In genomic region chr5:124210281-124211016, GRCm38 (mm10) we compare ENCODE assay signal across 9 mouse cellular contexts. TPM values are rescaled to one million over a fixed set of nuclear protein-coding genes. Genes with fewer than 3 reads are reported as not detected.
A peak's percentile ranks its signal among the peaks of the same experiment; 100 is the strongest.
DNase-seq lines count a peak whose midpoint lies in the region; ATAC-seq and TF ChIP-seq lines count a peak whose summit lies in the region.
"Had no signal": no experiment of that assay in that cellular context is flagged by ENCODE, and none has a peak within 500 bp of the region (broad histone marks: within the 10 kb centered on the region; RNA-seq: fewer than 3 reads in every experiment).

No protein-coding gene starts in this region.

- H3K4me2 ChIP-seq in midbrain, embryonic 15.5 days = no peak overlapping the region

- H3K36me3 ChIP-seq in midbrain, embryonic 15.5 days (replicated peaks) = no peaks in the 10 kb centered on the region

- intact Hi-C loops in gastrocnemius, adult 2 months (cut with DNase I) = loop anchor here (2.0 kb wide), 1 partner anchor 42 kb away; no protein-coding TSS in a partner anchor
- intact Hi-C loops in gastrocnemius, postnatal 36 days (cut with DNase I) = no loop called here

- no peak overlapping the region for H3K9ac ChIP-seq in midbrain, embryonic 15.5 days

- no peak for TF ChIP-seq CTCF in gastrocnemius, adult 2 months (IDR thresholded peaks at IDR 0.05)

- H3K27ac ChIP-seq in gastrocnemius, adult 2 months = peak overlapping the region; percentile 88
- no peak overlapping the region for H3K27ac ChIP-seq in midbrain, embryonic 15.5 days

- peaks cover 29% of the 10 kb centered on the region for H3K4me1 ChIP-seq in midbrain, embryonic 15.5 days

- ATAC-seq in midbrain, embryonic 15.5 days (replicated peaks) = no peak
- ATAC-seq in monocyte, adult 5-6 weeks (replicated peaks; ENCODE audit: insufficient number of reproducible peaks, low FRiP score, low TSS enrichment, poor library complexity, severe bottlenecking) = no peak
- ATAC-seq: midbrain, embryonic 16.5 days had no signal

- WGBS in midbrain, embryonic 15.5 days = 69% methylated on average over 18 of the region's 18 CpGs

- no peak overlapping the region; the same call in 1 of the 2 replicates for H3K4me3 ChIP-seq in gastrocnemius, adult 2 months
- H3K4me3 ChIP-seq in midbrain, embryonic 15.5 days = no peak overlapping the region

- H3K9me3 ChIP-seq in midbrain, embryonic 15.5 days = no peaks in the 10 kb centered on the region

- DNase-seq in gastrocnemius, adult 2 months = peak; percentile 51
- DNase-seq in gastrocnemius, postnatal 36 days = no peak
- peak; percentile 49 for DNase-seq in retina, postnatal 1 day
- DNase-seq in retina, embryonic 14.5 days (ENCODE audit: low spot score) = no peak
- DNase-seq in embryo, embryonic 10.5 days (ENCODE audit: low spot score) = peak; percentile 46
- DNase-seq in naive thymus-derived CD4-positive, alpha-beta T cell, adult 2 months (ENCODE audit: low read depth) = peak; percentile 70

- no peaks in the 10 kb centered on the region for H3K27me3 ChIP-seq in midbrain, embryonic 15.5 days (replicated peaks)

RNA-seq across cellular contexts. Expression of gene Pitpnm2, which starts 39.1 kb away (rescaled TPM):
- total RNA-seq in gastrocnemius, adult 2 months (2021) = 10 to 100 TPM; 18.1 to 28.4 TPM
- 10 to 100 TPM; 18.0 to 19.3 TPM for total RNA-seq in gastrocnemius, postnatal 36 days (2021)
- 11.8 and 13.0 TPM in 2 replicates for polyA plus RNA-seq in midbrain, embryonic 15.5 days (2015; fragmentation: Nextera tagmentation; extraction: Ambion mirVana)
- total RNA-seq in monocyte, adult 5-6 weeks (2017) = 1.1 to 2.8 TPM (median 1.3 TPM) in 3 replicates

Comparison
In these comparisons a context has a peak if more than half of its experiments do, and no peak if none do; other contexts are left out.
1. DNase-seq: peak in gastrocnemius, adult 2 months (single experiment), retina, postnatal 1 day (single experiment), embryo, embryonic 10.5 days (single experiment) and naive thymus-derived CD4-positive, alpha-beta T cell, adult 2 months (single experiment); none in gastrocnemius, postnatal 36 days (0 of 2) and retina, embryonic 14.5 days (single experiment).